Mouse (Mus musculus) heart, postnatal 0 days (tissue): ENCODE results near the gene Ccdc85c. TPM values are rescaled to one million over a fixed set of nuclear protein-coding genes. Genes with fewer than 3 reads are reported as not detected.

ENCODE experiments used
- ATAC-seq: fragments of 200-750 bp; cut with Nextera tagmentation; 2 replicates; pipeline ENCODE4 v1.8.0; 2017; ENCODE audit warnings: low read depth, moderate number of reproducible peaks, moderate library complexity; ENCODE audit not compliant: insufficient read depth
- DNase-seq: peaks from one replicate; pipeline ENCODE4 v3.0.0-alpha.2; 2016; ENCODE audit warnings: low spot score
- H3K27ac ChIP-seq: fragments of 300-500 bp; sonication (generic); 2 replicates; pipeline ENCODE4 v1.5.1; 2014; ENCODE audit warnings: low read depth, mild to moderate bottlenecking
- H3K27me3 ChIP-seq: fragments of 300-500 bp; sonication (generic); 2 replicates; pipeline ENCODE4 v1.6.1; 2014; ENCODE audit warnings: low read length, mixed read lengths; ENCODE audit not compliant: control insufficient read depth, insufficient read depth
- H3K36me3 ChIP-seq: fragments of 300-500 bp; sonication (generic); replicated peaks from 2 replicates; pipeline ENCODE4 v1.6.1; 2014; ENCODE audit warnings: low read length, mixed read lengths; ENCODE audit not compliant: control insufficient read depth, insufficient read depth
- H3K4me1 ChIP-seq: fragments of 300-500 bp; sonication (generic); 2 replicates; pipeline ENCODE4 v1.6.1; 2014; ENCODE audit warnings: antibody characterized with exemption; ENCODE audit not compliant: control insufficient read depth, insufficient read depth
- H3K4me2 ChIP-seq: fragments of 300-500 bp; sonication (generic); 2 replicates; pipeline ENCODE4 v1.6.1; 2014; ENCODE audit warnings: low read depth, mild to moderate bottlenecking, low read length, moderate library complexity
- H3K4me3 ChIP-seq: fragments of 300-500 bp; sonication (generic); 2 replicates; pipeline ENCODE4 v1.5.1; 2014; ENCODE audit warnings: low read depth, low read length
- H3K9ac ChIP-seq: fragments of 300-500 bp; sonication (generic); replicated peaks from 2 replicates; pipeline ENCODE4 v1.6.1; 2014; ENCODE audit warnings: low read depth, low read length, mixed read lengths
- H3K9me3 ChIP-seq: fragments of 300-500 bp; sonication (generic); replicated peaks from 2 replicates; pipeline ENCODE4 v1.6.1; 2016; ENCODE audit warnings: low read length; ENCODE audit not compliant: control insufficient read depth
- CTCF ChIP-seq: IDR thresholded peaks from 2 replicates; pipeline ENCODE4 v1.5.1; 2016; ENCODE audit warnings: antibody characterized with exemption, control low read depth, low read depth
- EP300 ChIP-seq: IDR thresholded peaks from 2 replicates; pipeline ENCODE4 v1.6.1; 2016; ENCODE audit warnings: antibody characterized with exemption, low read depth
- WGBS: fragments of 180-500 bp; shearing (Covaris S2); extraction: QIAGEN DNeasy Blood & Tissue Kit; methylation state at CpG from one replicate; pipeline ENCODE4 v1.1.7; 2014; 5-methylcytosine and 5-hydroxymethylcytosine counted together
- polyA plus RNA-seq: library from polyadenylated mRNA; unstranded; fragments of >200 nt; fragmentation: Nextera tagmentation; extraction: Ambion mirVana; gene quantifications from 2 replicates; pipeline ENCODE4 v1.2.1, GENCODE M21; 2015
- total RNA-seq: library from RNA; depleted of rRNA; stranded (reverse); fragments of >200 nt; gene quantifications from 2 replicates; pipeline ENCODE4 v1.2.3, GENCODE M21; 2014; ENCODE audit warnings: low replicate concordance

The Ccdc85c gene
- total and polyA plus RNA-seq, 2 experiments from 2014 or later: 7.8 to 44.7 TPM

GRCm38 (mm10) chr12:108255960-108256359 lies 19.3 kb downstream of the Ccdc85c start:
- Histone ChIP-seq H3K9me3 (no peaks in the 10 kb centered on the region), H3K4me2 (no peak overlapping the region), H3K27me3 (no peaks in the 10 kb centered on the region), H3K4me3 (no peak overlapping the region), H3K36me3 (no peaks in the 10 kb centered on the region), H3K27ac (peak overlapping the region; percentile 27), H3K9ac (no peak overlapping the region), H3K4me1 (peaks cover 45% of the 10 kb centered on the region)
- WGBS: 11% methylated on average over 5 of the region's 5 CpGs
- no peak for TF ChIP-seq EP300
- TF ChIP-seq CTCF: no peak
- ATAC-seq (no peak), DNase-seq (no peak)

- Histone ChIP-seq H3K9me3 (no peaks in the 10 kb centered on the region), H3K9ac (no peak overlapping the region), H3K4me3 (no peak overlapping the region), H3K36me3 (no peaks in the 10 kb centered on the region), H3K4me2 (peak overlapping the region; percentile 22), H3K27ac (peak overlapping the region; percentile 79), H3K27me3 (no peaks in the 10 kb centered on the region), H3K4me1 (peaks cover 47% of the 10 kb centered on the region)
- TF ChIP-seq CTCF (no peak), EP300 (no peak)
- WGBS: 12% methylated on average over 8 of the region's 8 CpGs
- DNase-seq (no peak), ATAC-seq (peak; percentile 31; the same call in 1 of the 2 replicates)
These were observed 19.7 kb downstream of the Ccdc85c start for GRCm38 (mm10) chr12:108255511-108255919.

- no peak for ATAC-seq
- 58% methylated on average over 12 of the region's 12 CpGs for WGBS
- Histone ChIP-seq H3K4me2 (no peak overlapping the region), H3K36me3 (no peaks in the 10 kb centered on the region), H3K9ac (no peak overlapping the region), H3K4me3 (no peak overlapping the region), H3K27me3 (no peaks in the 10 kb centered on the region), H3K27ac (0 out of 2 replicates have a peak overlapping the region, but pooled peaks have one; percentile 22), H3K9me3 (no peaks in the 10 kb centered on the region), H3K4me1 (peaks cover 66% of the 10 kb centered on the region)
- DNase-seq: no peak
- no peak for TF ChIP-seq CTCF
- TF ChIP-seq EP300: no peak
These were observed 22.2 kb downstream of the Ccdc85c start for GRCm38 (mm10) chr12:108253042-108253441.

GRCm38 (mm10) chr12:108251825-108252542 lies 23.2 kb downstream of the Ccdc85c start:
- no peak for ATAC-seq

GRCm38 (mm10) chr12:108251034-108251792 lies 24.0 kb downstream of the Ccdc85c start:
- DNase-seq (no peak), ATAC-seq (no peak)
- WGBS: 82% methylated on average over 31 of the region's 31 CpGs
- H3K4me3 ChIP-seq: no peak overlapping the region
- peaks cover 70% of the 10 kb centered on the region for H3K4me1 ChIP-seq
- H3K36me3 ChIP-seq: no peaks in the 10 kb centered on the region
- no peak overlapping the region for H3K4me2 ChIP-seq
- TF ChIP-seq EP300: no peak
- no peak for TF ChIP-seq CTCF
- no peaks in the 10 kb centered on the region for H3K27me3 ChIP-seq
- H3K9ac ChIP-seq: no peak overlapping the region
- H3K9me3 ChIP-seq: no peaks in the 10 kb centered on the region
- no peak overlapping the region for H3K27ac ChIP-seq

More at GRCm38 (mm10) chr12:108251825-108252542, 23.2 kb downstream of the Ccdc85c start:
- peaks cover 69% of the 10 kb centered on the region for H3K4me1 ChIP-seq
- H3K27ac ChIP-seq: peak overlapping the region; percentile 62; the same call in 1 of the 2 replicates
- peak overlapping the region; percentile 39 for H3K9ac ChIP-seq
- H3K27me3 ChIP-seq: no peaks in the 10 kb centered on the region
- H3K9me3 ChIP-seq: no peaks in the 10 kb centered on the region
- no peak overlapping the region for H3K4me2 ChIP-seq
- no peak overlapping the region for H3K4me3 ChIP-seq
- no peak for TF ChIP-seq EP300
- TF ChIP-seq CTCF: no peak
- 56% methylated on average over 15 of the region's 15 CpGs for WGBS
- H3K36me3 ChIP-seq: no peaks in the 10 kb centered on the region
- no peak for DNase-seq
